Mouse (Mus musculus): ENCODE results near the gene Chrnb4. TPM values are rescaled to one million over a fixed set of nuclear protein-coding genes. Genes with fewer than 3 reads are reported as not detected.

Gene Chrnb4
- 2.3 and 2.5 TPM in 2 replicates for polyA plus RNA-seq (2014; fragmentation: Nextera tagmentation; extraction: Ambion mirVana)

GRCm38 (mm10) chr9:55048211-55048880, at the start of gene Chrnb4:
Gene Chrnb4 (minus strand): TSS chr9:55048779.
- H3K9me3 ChIP-seq (ENCODE audit: control insufficient read depth, low read length), result no peaks in the 10 kb centered on the region
- no peak within 1 kb of the TSS for H3K27ac ChIP-seq (ENCODE audit: low read depth, low read length)

DNA sequence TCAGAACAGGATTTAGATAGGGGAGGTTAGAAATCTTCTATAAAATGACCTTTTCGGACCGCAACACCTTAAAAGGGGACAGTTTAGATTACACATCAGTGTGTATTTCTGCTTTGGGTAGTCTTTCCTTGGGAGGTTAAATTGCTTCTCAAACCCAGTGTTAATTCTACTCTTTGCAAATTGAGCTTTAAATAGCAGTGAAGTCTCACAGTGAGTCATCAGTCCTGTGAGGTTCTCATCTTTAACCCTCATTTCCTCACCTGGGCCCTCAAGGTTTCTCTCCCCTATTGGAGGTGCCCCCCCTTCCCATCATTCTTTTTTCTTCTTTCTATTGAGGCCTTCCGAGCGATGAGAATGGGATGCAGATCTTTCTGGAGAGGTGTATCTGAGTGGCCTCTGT, 48.3 kb upstream of the Chrnb4 start:
- Histone ChIP-seq H3K27ac (ENCODE audit: low read depth, low read length) (no peak overlapping the region), H3K36me3 (ENCODE audit: control insufficient read depth, insufficient read depth, low read length) (no peaks in the 10 kb centered on the region), H3K4me1 (ENCODE audit: control insufficient read depth, insufficient read depth, low read length) (no peaks in the 10 kb centered on the region), H3K9me3 (ENCODE audit: control insufficient read depth, low read length) (no peaks in the 10 kb centered on the region), H3K4me2 (no peak overlapping the region), H3K4me3 (ENCODE audit: low read depth, low read length) (no peak overlapping the region), H3K27me3 (ENCODE audit: control insufficient read depth, insufficient read depth, low read length) (no peaks in the 10 kb centered on the region), H3K9ac (ENCODE audit: low read length) (no peak overlapping the region)
- DNase-seq (ENCODE audit: low spot score, missing footprints), result no peak
- WGBS, result 92% methylated on average over 4 of the region's 4 CpGs
- no peak for ATAC-seq (ENCODE audit: low FRiP score)

More at GRCm38 (mm10) chr9:55048211-55048880, at the start of gene Chrnb4:
- H3K4me2 ChIP-seq, result peak within 1 kb of the TSS; percentile 69
- H3K36me3 ChIP-seq (ENCODE audit: control insufficient read depth, insufficient read depth, low read length), result no peaks in the 10 kb centered on the region
- under 1% methylated on average over 23 of the region's 23 CpGs for WGBS
- no peaks in the 10 kb centered on the region; the same call in 1 of the 2 replicates for H3K27me3 ChIP-seq (ENCODE audit: control insufficient read depth, insufficient read depth, low read length)
- peak within 1 kb of the TSS; percentile 55 for H3K9ac ChIP-seq (ENCODE audit: low read length)
- ATAC-seq (ENCODE audit: low FRiP score), result peak; percentile 79
- peak within 1 kb of the TSS; percentile 42 for H3K4me3 ChIP-seq (ENCODE audit: low read depth, low read length)
- H3K4me1 ChIP-seq (ENCODE audit: control insufficient read depth, insufficient read depth, low read length), result 0 out of 2 replicates have a peak, but pooled peaks cover 3% of the 10 kb centered on the region
- peak; percentile 95 for DNase-seq (ENCODE audit: low spot score, missing footprints)

DNA sequence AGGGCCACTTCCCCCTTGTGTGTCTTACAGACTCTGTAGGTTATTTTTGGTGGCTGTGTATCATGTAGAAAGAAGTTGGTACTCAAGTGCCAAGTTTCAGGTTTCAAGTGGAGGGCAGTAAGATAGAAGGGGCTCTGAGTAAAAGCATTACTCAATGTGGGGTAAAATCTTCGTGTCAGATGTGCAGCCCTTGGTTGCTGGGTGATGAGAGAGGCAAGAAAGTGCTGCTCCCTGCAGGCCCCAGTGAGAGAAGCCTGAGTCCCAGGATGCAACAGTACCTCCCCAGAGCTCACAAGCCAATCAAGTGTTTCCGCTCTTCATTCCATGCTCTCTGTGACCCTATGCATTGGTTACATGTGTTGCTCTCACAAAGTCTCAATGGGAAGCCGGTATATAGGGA, 47.5 kb upstream of the Chrnb4 start:
- H3K27me3 ChIP-seq (ENCODE audit: control insufficient read depth, insufficient read depth, low read length), result no peaks in the 10 kb centered on the region
- no peak for DNase-seq (ENCODE audit: low spot score, missing footprints)
- no peaks in the 10 kb centered on the region for H3K4me1 ChIP-seq (ENCODE audit: control insufficient read depth, insufficient read depth, low read length)
- no peak for ATAC-seq (ENCODE audit: low FRiP score)
- no peak overlapping the region for H3K9ac ChIP-seq (ENCODE audit: low read length)
- H3K36me3 ChIP-seq (ENCODE audit: control insufficient read depth, insufficient read depth, low read length), result no peaks in the 10 kb centered on the region
- no peak overlapping the region for H3K4me3 ChIP-seq (ENCODE audit: low read depth, low read length)
- H3K4me2 ChIP-seq, result no peak overlapping the region
- no peak overlapping the region for H3K27ac ChIP-seq (ENCODE audit: low read depth, low read length)
- H3K9me3 ChIP-seq (ENCODE audit: control insufficient read depth, low read length), result no peaks in the 10 kb centered on the region
- 62% methylated on average over 3 of the region's 3 CpGs for WGBS

GRCm38 (mm10) chr9:55090141-55090540, 41.6 kb upstream of the Chrnb4 start:
- Histone ChIP-seq H3K27me3 (ENCODE audit: control insufficient read depth, insufficient read depth, low read length) (no peaks in the 10 kb centered on the region), H3K27ac (ENCODE audit: low read depth, low read length) (no peak overlapping the region), H3K9me3 (ENCODE audit: control insufficient read depth, low read length) (no peaks in the 10 kb centered on the region), H3K4me2 (no peak overlapping the region), H3K9ac (ENCODE audit: low read length) (no peak overlapping the region), H3K4me3 (ENCODE audit: low read depth, low read length) (no peak overlapping the region), H3K36me3 (ENCODE audit: control insufficient read depth, insufficient read depth, low read length) (no peaks in the 10 kb centered on the region), H3K4me1 (ENCODE audit: control insufficient read depth, insufficient read depth, low read length) (no peaks in the 10 kb centered on the region)
- 56% methylated on average over 5 of the region's 5 CpGs for WGBS
- ATAC-seq (ENCODE audit: low FRiP score) (no peak), DNase-seq (ENCODE audit: low spot score, missing footprints) (no peak)

- DNase-seq (ENCODE audit: low spot score, missing footprints), result no peak
- Histone ChIP-seq H3K4me3 (ENCODE audit: low read depth, low read length) (no peak overlapping the region), H3K9me3 (ENCODE audit: control insufficient read depth, low read length) (no peaks in the 10 kb centered on the region), H3K4me2 (no peak overlapping the region), H3K9ac (ENCODE audit: low read length) (no peak overlapping the region), H3K27me3 (ENCODE audit: control insufficient read depth, insufficient read depth, low read length) (no peaks in the 10 kb centered on the region), H3K36me3 (ENCODE audit: control insufficient read depth, insufficient read depth, low read length) (no peaks in the 10 kb centered on the region), H3K27ac (ENCODE audit: low read depth, low read length) (no peak overlapping the region), H3K4me1 (ENCODE audit: control insufficient read depth, insufficient read depth, low read length) (no peaks in the 10 kb centered on the region)
- WGBS, result 90% methylated on average over 2 of the region's 2 CpGs
- no peak for ATAC-seq (ENCODE audit: low FRiP score)
These were observed 40.6 kb upstream of the Chrnb4 start for GRCm38 (mm10) chr9:55089226-55089625.

DNA sequence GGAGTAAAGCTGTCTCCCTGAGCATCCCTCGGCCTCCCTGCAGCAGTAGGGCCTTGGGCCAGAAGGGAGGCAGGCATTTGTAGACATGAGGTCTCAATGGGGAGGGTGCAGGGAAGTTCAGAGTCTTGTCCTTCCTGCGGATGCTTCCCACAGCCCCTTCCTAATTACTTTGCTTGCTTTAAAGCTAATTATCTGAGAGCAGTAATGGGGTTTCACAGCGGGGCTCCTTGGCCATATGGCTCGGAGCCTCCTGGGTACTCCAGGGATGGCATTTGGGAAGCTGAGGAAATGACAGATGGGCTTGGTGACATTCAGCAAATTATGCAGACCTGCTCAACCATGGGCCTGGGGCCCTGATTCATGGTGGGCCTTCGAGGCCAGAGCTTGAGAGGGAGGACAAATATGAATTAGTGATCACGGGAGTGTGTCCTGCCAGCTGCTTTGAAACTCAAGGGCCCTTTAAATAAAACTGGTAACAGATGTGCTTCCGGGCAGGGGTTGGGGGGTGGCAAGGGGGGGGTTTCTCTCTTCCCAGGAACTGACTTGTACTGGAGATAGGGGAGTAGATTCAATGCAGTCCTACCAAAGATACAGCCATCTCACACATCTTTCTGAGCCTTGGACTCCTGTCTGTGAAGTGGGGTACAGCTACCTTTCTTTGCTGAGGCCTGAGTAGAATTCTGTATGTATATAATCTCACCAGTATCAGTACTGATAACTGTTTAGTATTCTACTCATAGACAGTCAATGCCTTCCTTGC, 34.8 kb upstream of the Chrnb4 start:
- Histone ChIP-seq H3K27ac (ENCODE audit: low read depth, low read length) (no peak overlapping the region; the same call in 1 of the 2 replicates), H3K9me3 (ENCODE audit: control insufficient read depth, low read length) (no peaks in the 10 kb centered on the region), H3K27me3 (ENCODE audit: control insufficient read depth, insufficient read depth, low read length) (no peaks in the 10 kb centered on the region), H3K4me1 (ENCODE audit: control insufficient read depth, insufficient read depth, low read length) (no peaks in the 10 kb centered on the region), H3K4me2 (no peak overlapping the region), H3K4me3 (ENCODE audit: low read depth, low read length) (no peak overlapping the region), H3K9ac (ENCODE audit: low read length) (no peak overlapping the region), H3K36me3 (ENCODE audit: control insufficient read depth, insufficient read depth, low read length) (no peaks in the 10 kb centered on the region)
- 34% methylated on average over 7 of the region's 7 CpGs for WGBS
- DNase-seq (ENCODE audit: low spot score, missing footprints) (peak; percentile 91), ATAC-seq (ENCODE audit: low FRiP score) (peak; percentile 87)

- WGBS, result 43% methylated on average over 5 of the region's 5 CpGs
- ATAC-seq (ENCODE audit: low FRiP score) (no peak), DNase-seq (ENCODE audit: low spot score, missing footprints) (peak; percentile 87)
- no peak overlapping the region for H3K9ac ChIP-seq (ENCODE audit: low read length)
- no peak overlapping the region; the same call in 1 of the 2 replicates for H3K4me2 ChIP-seq
- no peaks in the 10 kb centered on the region for H3K9me3 ChIP-seq (ENCODE audit: control insufficient read depth, low read length)
- H3K36me3 ChIP-seq (ENCODE audit: control insufficient read depth, insufficient read depth, low read length), result no peaks in the 10 kb centered on the region
- no peaks in the 10 kb centered on the region for H3K27me3 ChIP-seq (ENCODE audit: control insufficient read depth, insufficient read depth, low read length)
- H3K4me1 ChIP-seq (ENCODE audit: control insufficient read depth, insufficient read depth, low read length), result peaks cover 10% of the 10 kb centered on the region
- H3K4me3 ChIP-seq (ENCODE audit: low read depth, low read length), result no peak overlapping the region
- H3K27ac ChIP-seq (ENCODE audit: low read depth, low read length), result 0 out of 2 replicates have a peak overlapping the region, but pooled peaks have one; percentile 32
These were observed 19.3 kb upstream of the Chrnb4 start for GRCm38 (mm10) chr9:55067965-55068265.

- DNase-seq (ENCODE audit: low spot score, missing footprints) (peak; percentile 87), ATAC-seq (ENCODE audit: low FRiP score) (peak; percentile 90)
- Histone ChIP-seq H3K4me1 (ENCODE audit: control insufficient read depth, insufficient read depth, low read length) (peaks cover 10% of the 10 kb centered on the region), H3K4me3 (ENCODE audit: low read depth, low read length) (no peak overlapping the region), H3K4me2 (no peak overlapping the region; the same call in 1 of the 2 replicates), H3K27ac (ENCODE audit: low read depth, low read length) (peak overlapping the region; percentile 32; the same call in 1 of the 2 replicates), H3K27me3 (ENCODE audit: control insufficient read depth, insufficient read depth, low read length) (no peaks in the 10 kb centered on the region), H3K9ac (ENCODE audit: low read length) (no peak overlapping the region), H3K9me3 (ENCODE audit: control insufficient read depth, low read length) (no peaks in the 10 kb centered on the region), H3K36me3 (ENCODE audit: control insufficient read depth, insufficient read depth, low read length) (no peaks in the 10 kb centered on the region)
- WGBS, result 16% methylated on average over 8 of the region's 8 CpGs
These were observed 18.8 kb upstream of the Chrnb4 start for GRCm38 (mm10) chr9:55067260-55067964.

- DNase-seq (ENCODE audit: low spot score, missing footprints) (no peak), ATAC-seq (ENCODE audit: low FRiP score) (no peak)
- H3K36me3 ChIP-seq (ENCODE audit: control insufficient read depth, insufficient read depth, low read length), result no peaks in the 10 kb centered on the region
- no peak overlapping the region for H3K9ac ChIP-seq (ENCODE audit: low read length)
- no peak overlapping the region for H3K27ac ChIP-seq (ENCODE audit: low read depth, low read length)
- 89% methylated on average over 9 of the region's 9 CpGs for WGBS
- H3K27me3 ChIP-seq (ENCODE audit: control insufficient read depth, insufficient read depth, low read length), result no peaks in the 10 kb centered on the region
- no peak overlapping the region for H3K4me3 ChIP-seq (ENCODE audit: low read depth, low read length)
- H3K4me2 ChIP-seq, result no peak overlapping the region
- no peaks in the 10 kb centered on the region for H3K9me3 ChIP-seq (ENCODE audit: control insufficient read depth, low read length)
- H3K4me1 ChIP-seq (ENCODE audit: control insufficient read depth, insufficient read depth, low read length), result peaks cover 10% of the 10 kb centered on the region
These were observed 16.7 kb upstream of the Chrnb4 start for GRCm38 (mm10) chr9:55065241-55065640.

Data from midbrain, embryonic 11.5 days (tissue).